Mouse (Mus musculus): ENCODE data around the gene Cpne5.
"Not testable (repeated sequence)": the region's sequence is repeated elsewhere in the genome, so short reads cannot be mapped to it uniquely, and the experiment has no call there.

Cpne5 gene

GRCm38 (mm10) chr17:29135066-29135465, 102.9 kb downstream of the Cpne5 start:
- DNase-seq (ENCODE audit: low spot score): no peak

GRCm38 (mm10) chr17:29129341-29129740, 108.6 kb downstream of the Cpne5 start:
- no peak for DNase-seq (ENCODE audit: low spot score)

- no peak for DNase-seq (ENCODE audit: low spot score)
Measured at GRCm38 (mm10) chr17:29126561-29126960, 111.4 kb downstream of the Cpne5 start.

DNA sequence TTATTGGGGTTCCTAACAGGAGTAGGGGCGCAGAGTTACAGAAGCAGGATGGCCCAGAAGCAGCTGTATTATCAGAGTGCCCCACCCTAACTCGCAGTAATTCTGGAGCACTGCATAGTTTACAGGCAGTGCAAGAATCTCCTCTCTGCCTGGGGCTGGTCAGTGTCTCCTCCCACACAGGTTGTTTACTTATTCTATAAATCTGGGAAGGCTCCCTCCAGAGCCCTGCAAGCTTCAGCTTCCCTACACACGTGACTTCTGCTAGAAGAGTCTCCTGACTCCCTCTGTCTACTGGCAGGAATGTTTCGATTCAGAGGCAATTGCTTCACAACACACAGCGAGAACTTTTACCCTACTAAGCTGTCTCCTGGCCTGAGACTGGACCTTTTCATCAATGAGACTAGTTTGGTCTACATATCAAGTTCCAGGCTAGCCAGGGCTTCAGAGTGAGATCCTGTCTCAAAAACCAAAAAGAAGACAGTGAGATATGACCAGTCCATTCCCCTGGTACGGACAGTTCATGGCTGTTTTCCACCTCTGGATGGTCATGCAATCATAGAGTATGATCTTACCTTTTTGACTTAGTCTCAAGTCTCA, 114.3 kb downstream of the Cpne5 start:
- no peak for DNase-seq (ENCODE audit: low spot score)

GRCm38 (mm10) chr17:29122817-29123216, 115.2 kb downstream of the Cpne5 start:
- no peak for DNase-seq (ENCODE audit: low spot score)

DNA sequence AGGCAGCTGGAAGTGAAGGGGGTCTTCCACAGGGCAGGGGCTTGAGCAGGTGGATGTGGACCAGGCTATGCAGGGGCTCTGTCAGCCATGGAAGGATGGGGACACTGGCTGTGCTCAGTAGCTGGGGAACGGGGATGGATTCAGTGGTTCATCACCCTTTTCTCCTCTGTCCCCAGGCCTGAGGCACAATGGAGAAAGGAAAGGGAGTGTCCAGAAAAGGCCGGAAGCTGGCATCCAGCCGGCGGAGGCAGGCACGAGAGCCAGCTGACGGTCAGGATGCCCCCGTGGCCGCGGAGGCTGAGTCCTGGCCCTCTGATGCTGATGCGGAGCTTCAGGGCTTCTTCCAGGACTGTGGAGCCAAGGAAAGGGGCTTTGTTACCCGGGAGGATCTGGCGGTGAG, 117.3 kb downstream of the Cpne5 start:
- DNase-seq (ENCODE audit: low spot score): no peak

- no peak for DNase-seq (ENCODE audit: low spot score)
Measured at GRCm38 (mm10) chr17:29118057-29118456, 119.9 kb downstream of the Cpne5 start.

DNA sequence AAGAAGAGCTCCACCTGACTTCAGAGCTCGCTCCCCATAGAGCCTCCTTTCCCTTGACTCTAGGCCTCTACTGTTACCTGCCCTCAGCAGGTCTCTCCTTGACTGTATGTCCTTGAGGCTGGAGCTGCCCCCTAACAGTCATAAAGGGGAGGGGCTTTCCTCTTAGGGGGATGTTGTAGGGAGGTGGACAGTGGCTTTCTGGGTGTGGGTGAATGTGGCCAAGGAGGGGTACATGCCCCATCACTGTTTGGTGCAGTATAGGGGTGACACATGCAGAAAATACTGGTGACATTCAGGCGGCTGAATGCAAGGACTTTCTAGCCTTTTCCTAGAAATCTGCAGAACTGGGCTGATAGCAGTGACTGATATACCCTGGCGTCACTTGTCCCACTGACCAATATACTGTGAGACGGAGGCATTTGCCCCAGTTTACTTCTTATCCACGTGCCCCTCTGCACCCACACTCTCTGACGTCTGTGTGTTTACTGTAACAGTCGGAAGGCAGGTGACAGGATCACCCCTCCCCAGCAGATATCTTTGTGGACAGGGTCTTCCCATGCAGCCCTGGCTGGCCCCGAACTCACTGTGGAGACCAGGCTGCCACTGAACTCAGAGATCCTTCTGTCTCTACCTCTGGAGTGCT, 120.8 kb downstream of the Cpne5 start:
- no peak for DNase-seq (ENCODE audit: low spot score)

GRCm38 (mm10) chr17:29116023-29116422, 121.9 kb downstream of the Cpne5 start:
- DNase-seq (ENCODE audit: low spot score): no peak

DNA sequence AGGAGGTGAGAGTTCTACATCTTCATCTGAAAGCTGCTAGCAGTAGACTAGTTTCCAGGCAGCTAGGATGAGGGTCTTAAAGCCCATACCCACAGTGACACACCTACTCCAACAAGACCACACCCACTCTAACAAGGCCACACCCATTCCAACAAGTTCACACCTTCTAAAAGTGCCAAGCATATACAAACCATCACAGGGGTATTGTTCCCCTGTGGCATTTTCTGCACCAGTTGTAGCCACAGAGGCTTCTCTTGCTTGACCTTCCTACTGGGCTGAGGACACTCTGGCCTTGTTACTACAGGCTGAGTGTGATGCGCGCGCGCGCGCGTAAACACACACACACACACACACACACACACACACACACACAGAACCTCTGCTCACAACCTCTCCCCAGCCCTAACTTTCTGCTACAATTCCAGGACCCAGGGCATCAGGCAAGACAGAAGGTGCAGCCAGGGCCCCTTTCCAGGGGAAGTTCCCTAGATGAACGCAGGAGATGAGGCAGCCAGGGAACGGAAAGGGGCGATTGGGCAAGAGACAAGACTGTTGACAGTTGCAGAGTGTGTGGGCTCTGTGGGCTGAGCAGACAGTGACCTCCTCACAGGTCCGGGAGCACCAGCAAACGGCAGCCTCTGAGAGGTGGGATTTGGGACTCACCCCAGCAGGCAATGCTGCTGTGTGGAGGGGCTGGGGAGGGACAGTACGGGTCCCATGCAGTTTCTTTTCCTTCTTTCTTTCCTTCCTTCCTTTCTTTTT, 124.2 kb downstream of the Cpne5 start, which contains the start of gene Rab44:
Gene Rab44, plus strand, starts transcription at position 555 of the 762 bp plus-strand sequence.
- DNase-seq (ENCODE audit: low spot score): no peak

- DNase-seq (ENCODE audit: low spot score): no peak
Measured at GRCm38 (mm10) chr17:29111332-29111731, 126.6 kb downstream of the Cpne5 start.

DNA sequence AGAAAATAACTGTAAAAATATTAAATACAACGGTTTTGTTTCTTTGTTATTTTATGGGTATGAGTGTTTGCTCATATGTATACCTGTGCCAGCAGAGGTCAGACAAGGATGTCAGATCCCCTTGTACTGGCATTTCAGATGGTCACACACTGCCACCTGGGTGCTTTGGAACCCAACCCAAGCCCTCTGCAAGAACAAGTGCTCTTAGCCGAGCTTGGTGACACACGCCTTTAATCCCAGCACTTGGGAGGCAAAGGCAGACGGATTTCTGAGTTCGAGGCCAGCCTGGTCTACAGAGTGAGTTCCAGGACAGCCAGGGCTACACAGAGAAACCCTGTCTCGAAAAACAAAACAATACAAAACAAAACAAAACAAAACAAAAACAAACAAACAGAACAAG, 127.6 kb downstream of the Cpne5 start:
- not testable (repeated sequence) for DNase-seq (ENCODE audit: low spot score)

Measured in retina, embryonic 14.5 days (tissue).